Mouse (Mus musculus): ENCODE results near the gene Srp54c. TPM values are rescaled to one million over a fixed set of nuclear protein-coding genes. Genes with fewer than 3 reads are reported as not detected.
"Not testable (repeated sequence)": the region's sequence is repeated elsewhere in the genome, so short reads cannot be mapped to it uniquely, and the experiment has no call there.

Srp54c gene
- polyA plus RNA-seq (2017; shearing (Covaris generic)): 10 to 100 TPM; 55.6 to 55.7 TPM

DNA sequence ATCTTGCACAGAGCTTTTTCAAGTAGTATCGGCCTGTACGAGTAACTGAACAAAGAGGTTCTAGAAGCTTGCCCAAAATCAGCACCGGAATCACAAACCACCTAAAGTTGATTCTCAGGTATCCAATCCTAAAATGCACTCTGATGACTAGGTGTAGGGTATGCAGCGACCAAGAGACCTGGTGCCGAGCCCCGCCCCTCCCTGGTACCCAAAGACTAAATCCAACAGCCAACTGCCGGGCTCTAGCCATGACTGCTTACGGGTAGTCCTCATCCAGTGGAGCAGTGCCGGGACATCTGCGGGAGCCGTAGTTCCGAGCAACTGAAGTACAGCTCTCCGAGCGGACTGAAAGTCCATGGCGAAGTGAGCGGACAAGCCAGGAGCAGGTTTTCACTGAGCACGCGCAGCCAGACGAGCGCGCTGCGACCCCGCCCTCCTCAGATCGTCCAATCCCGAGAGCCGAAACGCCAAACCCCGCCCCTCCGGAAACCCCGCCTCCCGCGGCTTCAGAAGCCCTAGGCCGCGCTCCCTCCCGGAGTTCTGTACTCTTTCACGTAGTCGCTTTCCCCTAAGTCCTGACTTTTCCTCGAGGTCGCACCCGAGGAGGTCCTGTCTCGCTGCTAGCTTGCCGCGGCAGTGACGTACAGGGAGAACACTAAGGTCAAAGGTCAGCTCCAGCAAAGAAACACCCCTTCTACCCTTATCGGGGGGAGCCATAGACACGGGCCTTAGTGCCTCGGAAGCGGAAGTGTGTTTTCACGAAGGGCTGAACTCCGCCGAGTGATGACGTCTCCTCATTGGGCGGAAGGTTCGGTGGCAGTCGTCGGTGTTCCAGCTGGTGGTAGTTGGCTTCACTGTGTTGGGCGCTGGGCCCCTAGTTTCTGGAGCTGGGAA is at the start of gene Srp54c:
TSS of gene Srp54c (plus strand) at position 543 of the 894 bp plus-strand sequence.
- peak; percentile 92 for ATAC-seq

DNA sequence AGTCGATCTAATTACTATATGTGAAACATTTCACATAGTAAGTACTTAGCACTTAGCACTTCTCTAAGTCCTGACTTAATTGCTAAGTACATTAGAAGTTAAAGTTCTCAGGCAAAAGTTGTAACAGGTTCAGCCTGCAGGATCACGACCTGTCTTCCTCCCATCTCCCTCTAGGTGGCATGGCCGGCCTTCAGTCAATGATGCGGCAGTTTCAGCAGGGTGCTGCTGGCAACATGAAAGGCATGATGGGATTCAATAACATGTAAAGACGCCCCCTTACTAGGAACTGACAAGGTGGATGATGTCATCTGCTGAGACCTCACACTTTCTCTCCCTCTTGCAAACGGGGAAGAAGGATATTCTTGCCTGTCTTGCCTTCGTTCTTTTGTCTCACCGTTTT is 42.3 kb upstream of the Srp54c start:
- not testable (repeated sequence) for ATAC-seq

DNA sequence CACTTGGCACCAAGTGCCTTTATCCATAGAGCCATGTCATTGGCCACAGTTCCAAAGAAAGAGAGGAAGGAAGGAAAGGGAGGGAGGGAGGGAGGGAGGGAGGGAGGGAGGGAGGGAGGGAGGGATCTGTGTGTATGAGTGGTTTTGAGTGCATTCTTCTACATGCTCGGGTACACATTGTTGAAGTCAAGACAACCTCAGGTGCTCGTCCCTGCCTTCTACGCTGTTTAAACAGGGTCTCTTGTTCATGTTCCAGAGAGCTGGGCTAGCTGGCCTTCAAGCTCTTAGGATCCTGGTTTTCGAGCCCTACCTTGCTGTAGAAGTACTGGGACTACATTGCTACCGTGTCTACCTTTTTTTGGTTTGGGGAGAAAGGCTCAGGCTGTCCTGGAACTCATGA is 40.8 kb upstream of the Srp54c start:
- ATAC-seq: not testable (repeated sequence)

DNA sequence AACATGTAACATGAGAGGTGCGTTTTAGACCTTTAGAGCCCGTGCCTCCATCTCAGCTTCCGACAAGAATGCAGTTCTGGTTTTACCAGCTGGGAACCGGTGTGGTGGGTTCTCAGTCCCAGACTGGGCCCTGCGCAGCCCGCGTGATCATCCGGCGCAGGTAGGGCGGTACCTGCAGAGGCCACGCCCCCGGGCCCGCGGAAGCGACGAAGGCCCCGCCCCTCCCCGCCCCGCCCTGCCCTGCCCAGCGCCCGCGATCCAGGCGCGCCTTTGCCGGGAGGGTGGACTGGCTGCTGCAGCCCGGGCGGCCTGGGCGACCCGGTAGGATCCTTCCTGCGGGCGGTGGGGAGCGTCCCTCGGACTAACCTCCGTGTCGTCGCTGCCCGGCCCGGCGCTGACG is 30.7 kb upstream of the Srp54c start, which contains the start of gene 1700047I17Rik2:
TSS of gene 1700047I17Rik2 (plus strand) at position 287 of the 400 bp plus-strand sequence.
- ATAC-seq: peak; percentile 86

DNA sequence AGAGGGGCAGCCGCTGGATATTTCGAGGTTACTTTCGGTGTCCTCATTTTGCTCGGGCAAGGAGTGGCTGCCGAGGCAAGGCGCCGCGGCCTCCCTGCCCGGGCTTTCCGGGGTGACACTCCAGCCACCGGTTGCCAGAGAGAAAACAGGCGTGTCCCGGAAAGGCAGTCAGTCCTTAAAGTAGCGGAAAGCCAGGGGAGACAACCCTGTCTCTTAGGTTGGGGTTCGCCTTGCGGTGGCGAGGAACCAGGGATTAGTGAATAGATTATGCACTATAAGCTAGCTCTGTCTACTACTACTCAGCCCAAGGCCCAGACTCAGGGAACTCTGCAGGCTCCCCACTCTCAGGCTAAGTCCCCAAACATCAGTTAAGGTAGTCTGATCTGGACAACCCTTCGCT is 30.2 kb upstream of the Srp54c start:
- peak; percentile 76 for ATAC-seq

DNA sequence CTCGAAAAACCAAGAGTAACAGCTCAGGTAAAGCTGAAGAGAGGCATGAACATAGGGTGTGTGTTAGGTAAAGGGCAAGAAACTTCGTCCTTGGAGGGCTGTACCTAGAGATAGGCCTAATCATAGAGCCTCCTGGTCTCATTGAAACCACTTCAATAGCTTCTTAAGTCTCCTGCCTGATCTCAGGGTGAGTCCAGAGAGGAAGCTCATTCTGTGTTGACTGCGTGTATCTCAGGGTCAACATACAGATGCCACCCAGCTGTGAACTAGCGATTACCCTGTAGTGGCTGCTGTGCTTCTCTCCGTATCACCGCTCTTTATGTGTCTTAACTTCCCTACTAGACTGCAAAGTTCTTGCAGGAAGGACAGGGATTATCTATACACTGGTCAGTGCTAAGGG is 17.0 kb upstream of the Srp54c start:
- ATAC-seq: not testable (repeated sequence)

DNA sequence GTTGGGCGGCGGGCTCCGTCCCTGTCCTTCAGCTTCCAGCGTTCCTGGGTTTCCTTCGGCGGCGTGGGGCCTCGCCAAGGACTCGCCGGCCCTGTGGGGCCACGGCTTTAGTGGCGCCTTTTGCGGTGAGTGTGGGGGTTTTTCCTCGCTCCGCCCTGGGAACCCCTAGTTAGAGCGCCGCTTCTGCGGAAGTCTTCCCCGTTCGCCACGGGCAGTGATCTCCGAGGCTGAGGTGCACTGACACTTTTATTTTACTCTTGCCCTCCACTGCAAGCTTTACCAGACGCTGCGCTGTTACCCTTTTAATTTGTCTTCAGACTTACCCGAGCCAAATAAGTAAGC is 523 bp downstream of the Srp54c start:
- peak; percentile 62 for ATAC-seq

DNA sequence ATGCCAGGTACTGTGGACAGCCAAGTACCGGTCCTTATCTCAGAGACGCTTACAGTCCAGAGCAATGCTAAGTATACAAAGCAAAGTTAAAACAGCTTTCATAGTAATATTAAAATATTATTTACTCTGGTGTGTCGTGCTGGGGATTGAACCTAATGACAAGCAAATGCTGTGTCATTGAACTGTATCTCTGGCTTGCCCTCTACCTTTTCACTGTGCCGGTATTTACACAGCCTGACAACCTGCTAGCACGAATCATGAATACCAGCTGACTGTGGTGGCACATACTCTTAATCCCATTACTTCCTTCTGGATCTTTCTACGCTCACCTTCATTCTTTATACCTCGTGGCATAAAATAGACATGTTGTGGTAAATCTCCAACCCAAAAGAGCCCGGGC is 12.3 kb downstream of the Srp54c start:
- ATAC-seq: not testable (repeated sequence)

DNA sequence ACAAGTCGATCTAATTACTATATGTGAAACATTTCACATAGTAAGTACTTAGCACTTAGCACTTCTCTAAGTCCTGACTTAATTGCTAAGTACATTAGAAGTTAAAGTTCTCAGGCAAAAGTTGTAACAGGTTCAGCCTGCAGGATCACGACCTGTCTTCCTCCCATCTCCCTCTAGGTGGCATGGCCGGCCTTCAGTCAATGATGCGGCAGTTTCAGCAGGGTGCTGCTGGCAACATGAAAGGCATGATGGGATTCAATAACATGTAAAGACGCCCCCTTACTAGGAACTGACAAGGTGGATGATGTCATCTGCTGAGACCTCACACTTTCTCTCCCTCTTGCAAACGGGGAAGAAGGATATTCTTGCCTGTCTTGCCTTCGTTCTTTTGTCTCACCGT is 32.0 kb downstream of the Srp54c start:
- ATAC-seq: not testable (repeated sequence)

DNA sequence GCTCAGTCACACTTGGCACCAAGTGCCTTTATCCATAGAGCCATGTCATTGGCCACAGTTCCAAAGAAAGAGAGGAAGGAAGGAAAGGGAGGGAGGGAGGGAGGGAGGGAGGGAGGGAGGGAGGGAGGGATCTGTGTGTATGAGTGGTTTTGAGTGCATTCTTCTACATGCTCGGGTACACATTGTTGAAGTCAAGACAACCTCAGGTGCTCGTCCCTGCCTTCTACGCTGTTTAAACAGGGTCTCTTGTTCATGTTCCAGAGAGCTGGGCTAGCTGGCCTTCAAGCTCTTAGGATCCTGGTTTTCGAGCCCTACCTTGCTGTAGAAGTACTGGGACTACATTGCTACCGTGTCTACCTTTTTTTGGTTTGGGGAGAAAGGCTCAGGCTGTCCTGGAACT is 33.4 kb downstream of the Srp54c start:
- ATAC-seq: not testable (repeated sequence)

DNA sequence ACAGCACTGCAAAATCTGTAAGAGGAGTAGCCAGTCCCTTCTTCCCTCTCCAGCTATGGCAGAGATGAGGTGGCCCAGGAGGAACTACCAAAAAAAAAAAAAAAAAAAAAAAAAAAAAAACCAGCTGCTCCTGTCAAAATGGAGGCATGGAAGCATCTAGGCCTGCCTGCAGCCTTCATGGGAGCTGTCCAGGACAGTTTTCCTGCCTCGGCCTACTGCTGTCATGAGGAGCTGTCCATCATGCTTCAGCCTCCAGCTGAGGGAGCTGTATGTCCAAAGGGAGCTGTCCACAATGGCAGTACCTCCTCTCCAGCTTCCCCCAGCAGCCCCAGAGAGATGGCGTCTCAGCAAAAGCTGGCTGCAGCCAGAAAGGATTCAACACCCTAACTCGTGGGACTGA is 42.3 kb downstream of the Srp54c start:
- no peak for ATAC-seq

DNA sequence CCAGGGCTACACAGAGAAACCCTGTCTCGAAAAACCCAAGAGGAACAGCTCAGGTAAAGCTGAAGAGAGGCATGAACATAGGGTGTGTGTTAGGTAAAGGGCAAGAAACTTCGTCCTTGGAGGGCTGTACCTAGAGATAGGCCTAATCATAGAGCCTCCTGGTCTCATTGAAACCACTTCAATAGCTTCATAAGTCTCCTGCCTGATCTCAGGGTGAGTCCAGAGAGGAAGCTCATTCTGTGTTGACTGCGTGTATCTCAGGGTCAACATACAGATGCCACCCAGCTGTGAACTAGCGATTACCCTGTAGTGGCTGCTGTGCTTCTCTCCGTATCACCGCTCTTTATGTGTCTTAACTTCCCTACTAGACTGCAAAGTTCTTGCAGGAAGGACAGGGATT is 47.6 kb downstream of the Srp54c start:
- not testable (repeated sequence) for ATAC-seq

DNA sequence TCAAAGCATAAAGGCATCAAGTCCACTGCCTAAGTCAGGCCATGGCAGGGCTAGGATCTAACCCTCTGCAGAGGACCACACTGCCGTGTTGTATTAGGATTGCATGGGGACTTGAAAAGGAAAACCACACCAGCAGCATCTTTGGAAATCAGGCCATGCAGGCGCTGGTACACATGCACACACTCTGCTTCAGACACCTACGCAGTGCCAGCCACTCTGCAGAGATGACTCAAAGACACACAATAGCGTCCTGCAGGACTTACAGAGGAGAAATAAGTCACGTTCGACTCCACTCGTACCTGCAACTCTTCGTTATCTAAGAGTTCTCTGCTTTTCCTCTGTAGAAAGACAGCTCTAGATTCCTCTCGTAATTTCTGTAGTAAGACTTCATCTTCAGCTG is 68.1 kb downstream of the Srp54c start:
- ATAC-seq: no peak

DNA sequence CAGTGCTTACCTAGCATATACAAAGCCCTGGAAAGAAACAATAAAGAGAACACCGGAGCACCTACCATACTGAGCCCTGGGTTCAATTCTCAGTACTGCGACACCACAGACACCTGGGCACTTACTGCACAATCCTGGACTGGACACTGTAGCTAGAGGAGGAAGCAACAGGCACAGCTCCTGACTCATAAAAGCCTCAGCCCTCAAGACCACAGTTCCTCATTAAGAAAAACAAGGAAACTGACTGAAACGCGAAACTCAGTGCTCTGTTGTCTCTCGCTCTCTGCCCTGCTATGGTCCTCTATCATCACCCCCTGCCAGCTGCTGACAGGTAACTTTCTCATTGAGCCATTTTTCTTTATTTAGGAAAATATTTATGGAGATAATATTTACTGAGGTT is 69.4 kb downstream of the Srp54c start, which contains the start of gene 1110008L16Rik:
TSS of gene 1110008L16Rik (plus strand) at position 242 of the 400 bp plus-strand sequence.
- no peak for ATAC-seq

DNA sequence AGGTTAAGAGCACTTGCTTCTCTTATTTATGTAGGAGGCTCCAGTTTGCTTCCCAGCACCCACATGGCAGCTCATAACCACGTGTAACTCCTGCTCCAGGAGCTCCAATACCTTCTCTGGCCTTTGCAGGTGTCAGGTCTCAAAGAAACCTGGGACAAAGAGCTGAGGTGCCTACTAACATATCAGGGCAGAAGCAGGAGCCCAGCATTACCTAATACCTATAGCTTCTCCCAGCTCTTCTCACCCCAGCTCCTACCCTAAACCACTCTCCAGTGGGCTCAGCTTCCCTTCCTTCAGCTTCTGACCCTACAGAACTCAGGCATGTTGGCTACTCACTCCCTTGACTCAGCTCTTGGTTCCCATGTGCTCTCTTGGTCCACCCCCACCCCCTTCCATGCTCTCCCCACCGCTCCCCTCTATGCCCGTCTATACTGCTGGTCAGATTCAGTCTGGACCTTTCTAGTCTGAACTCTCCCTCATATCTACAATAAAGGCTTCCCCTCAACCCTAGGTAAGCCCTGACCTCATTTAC is 70.9 kb downstream of the Srp54c start:
- no peak for ATAC-seq

DNA sequence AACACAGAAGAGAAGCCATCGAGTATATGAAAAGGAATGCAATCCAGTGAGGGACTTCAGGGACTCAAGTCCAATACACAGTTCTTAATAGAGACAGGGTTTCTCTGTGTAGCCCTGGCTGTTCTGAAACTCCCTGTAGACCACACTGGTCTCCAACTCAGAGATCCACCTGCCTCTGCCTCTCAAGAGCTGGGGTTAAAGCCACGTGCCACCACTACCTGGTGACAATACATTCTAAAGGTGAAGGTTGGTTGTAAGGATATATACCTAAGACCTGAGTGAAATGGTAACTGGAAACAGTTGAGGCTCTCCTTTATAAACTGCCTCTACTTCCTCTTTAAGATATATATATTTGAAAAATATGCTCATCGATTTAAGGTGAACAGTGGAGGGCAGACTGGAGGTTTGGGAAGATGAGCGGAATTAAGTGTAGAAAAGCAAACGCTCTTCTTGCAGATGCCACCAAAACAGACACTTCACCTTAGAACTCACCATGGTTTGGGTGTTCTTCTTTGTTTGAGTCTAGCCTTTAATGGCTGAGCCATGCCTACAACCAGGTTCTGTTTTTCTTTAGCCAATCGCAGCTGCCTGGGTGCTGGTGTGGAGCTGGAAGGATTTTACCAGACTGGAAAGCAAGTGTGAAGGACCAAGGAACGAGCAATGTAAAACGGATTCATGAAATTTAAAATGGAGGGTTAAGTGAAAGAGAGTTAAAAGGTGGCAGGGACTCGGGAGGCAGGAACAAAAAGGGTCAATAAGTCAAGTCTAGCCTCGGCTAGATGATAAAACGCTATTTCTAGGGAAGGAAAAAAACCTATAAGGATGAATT is 71.7 kb downstream of the Srp54c start:
- no peak for ATAC-seq

DNA sequence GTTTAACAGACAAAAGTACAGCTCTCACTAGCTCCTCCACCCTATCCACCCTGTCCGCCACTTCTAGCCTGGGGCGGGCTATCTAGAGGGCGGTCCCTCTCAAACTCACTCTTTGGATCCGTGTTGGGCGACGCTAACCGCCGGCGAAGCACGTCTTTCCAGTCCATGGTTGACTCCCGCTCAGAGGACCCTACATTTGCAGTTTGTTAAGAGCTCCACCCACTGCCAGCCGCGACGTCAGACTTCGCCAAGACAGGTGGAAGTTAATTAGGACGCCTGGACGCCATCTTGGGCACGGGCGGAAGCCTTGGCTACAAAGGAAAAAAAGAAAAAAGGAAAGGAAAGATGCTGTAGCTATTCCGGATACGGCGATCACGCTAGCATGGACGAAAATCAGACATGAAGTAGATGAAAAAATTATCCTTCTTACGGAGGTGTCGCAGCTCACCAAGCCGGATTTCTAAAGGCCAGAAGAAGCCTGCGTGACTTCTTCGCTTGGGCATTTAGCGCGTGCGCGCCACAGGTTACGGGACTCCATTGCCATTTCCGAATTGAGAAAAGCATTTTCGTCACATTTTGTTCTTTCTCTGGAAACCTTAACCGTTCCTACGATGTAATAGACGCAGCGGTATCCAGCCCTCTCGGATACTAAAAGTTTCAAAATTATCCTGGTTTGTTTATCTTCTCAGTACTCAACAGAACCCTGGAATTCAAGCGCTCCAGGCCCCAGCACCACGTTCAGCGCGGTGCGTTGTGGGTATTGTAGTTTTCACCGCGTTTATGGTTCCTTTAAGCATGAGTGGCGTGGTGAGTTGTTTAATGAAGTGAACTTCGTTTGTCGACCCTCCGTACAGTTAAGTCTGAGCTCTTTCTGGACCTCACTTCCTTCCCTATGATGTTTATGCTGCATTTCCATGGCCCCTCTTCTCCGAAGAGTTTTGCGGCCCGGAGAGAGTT is 72.8 kb downstream of the Srp54c start, which contains the start of gene Ppp2r3c:
TSS of gene Ppp2r3c (minus strand) at position 514 of the 957 bp plus-strand sequence.
- peak; percentile 92 for ATAC-seq

DNA sequence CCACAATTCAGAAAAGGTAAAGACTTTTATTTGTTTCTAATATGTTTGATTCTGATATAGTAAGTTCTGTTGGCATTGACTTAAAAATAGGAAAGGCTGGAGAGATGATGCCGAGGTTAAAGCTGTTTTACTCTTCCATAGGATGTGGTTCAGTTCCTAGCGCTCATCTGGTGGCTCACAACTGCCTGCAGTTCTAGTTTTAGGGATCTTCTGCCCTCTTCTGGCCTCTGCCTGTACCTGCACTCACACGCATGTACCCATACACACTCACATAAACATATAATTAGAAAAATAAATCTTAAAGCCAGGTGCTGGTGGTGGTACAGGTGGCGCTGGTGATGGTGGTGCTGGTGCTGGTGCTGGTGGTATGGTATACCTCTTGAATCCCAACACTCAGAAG is 76.4 kb downstream of the Srp54c start:
- no peak for ATAC-seq

DNA sequence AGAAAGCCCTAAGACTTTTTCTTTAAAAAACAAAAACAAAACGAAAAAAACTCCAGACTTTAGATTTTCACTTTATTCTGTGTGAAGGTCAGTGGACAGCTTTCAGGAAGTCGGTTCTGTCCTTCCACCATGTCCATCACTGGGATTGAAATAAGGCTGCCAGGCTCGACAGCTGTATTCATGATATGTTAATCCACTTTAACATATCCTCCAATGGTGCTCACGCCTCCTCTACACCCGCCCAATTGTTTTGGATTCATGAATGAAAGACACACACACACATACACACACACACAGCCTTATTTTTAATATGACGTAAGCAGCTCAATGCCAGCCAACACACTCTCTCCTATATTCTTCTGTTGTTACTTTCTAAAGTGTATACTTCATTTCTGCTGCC is 77.6 kb downstream of the Srp54c start:
- no peak for ATAC-seq

DNA sequence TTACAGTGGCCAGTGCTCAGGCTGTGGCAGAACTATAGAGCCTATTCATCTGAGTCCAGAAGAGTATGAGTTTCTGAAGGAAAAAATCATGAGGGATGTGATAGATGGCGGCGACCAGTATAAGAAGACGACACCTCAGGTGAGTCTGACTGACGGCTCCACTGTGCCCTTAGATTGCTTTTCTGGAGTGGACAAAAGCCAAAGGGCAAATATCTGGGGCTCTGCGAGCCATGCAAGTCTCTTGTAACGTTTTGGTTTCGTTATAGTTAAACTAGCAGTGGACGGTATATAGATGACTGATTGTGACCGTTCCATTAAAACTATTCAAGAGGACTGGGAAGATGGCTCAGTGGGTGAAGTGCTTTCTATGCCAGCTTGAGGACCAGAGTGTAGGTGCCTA is 78.8 kb downstream of the Srp54c start:
- ATAC-seq: no peak

DNA sequence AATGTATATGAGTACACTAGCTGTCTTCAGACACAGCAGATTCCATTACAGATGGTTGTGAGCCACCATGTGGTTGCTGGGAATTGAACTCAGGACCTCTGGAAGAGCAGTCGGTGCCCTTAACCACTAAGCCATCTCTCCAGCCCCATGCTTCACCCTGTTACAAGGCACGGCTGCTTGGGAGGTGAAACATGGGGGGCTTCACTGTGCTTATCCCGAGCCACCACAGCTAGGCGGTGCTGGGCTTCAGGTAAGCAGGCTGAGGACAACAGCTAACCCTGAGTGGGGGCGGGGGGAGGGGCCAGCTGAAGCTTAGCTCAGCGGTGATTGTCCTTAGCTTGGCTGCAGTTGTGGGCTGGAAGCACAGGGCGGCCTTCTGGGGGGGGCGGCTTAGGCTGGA is 79.5 kb downstream of the Srp54c start:
- ATAC-seq: no peak

DNA sequence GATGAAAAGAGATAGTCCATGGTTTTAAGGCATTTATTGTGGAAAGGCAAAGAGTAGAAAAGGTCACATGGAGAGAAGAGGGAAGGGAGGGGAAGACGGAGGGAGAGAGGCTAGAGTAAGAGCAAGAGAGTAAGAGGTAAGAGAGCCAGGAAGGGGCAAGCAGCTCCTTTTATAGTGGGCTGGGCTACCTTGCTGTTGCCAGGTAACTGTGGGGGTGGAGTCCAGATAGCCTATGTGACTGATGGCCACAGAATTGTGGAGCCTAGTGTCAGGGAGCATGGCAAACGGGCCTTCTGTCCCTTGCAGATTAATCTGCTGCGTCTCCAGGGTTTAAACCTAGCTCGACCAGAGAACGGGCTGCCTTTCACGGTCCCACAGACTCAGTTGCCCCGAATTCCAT is 81.9 kb downstream of the Srp54c start:
- no peak for ATAC-seq
